Mouse (Mus musculus) hindbrain, embryonic 14.5 days (tissue): ENCODE results near the gene Smg1. TPM values are rescaled to one million over a fixed set of nuclear protein-coding genes. Genes with fewer than 3 reads are reported as not detected.
A peak's percentile ranks its signal among the peaks of the same experiment; 100 is the strongest.

ENCODE experiments used
- ATAC-seq: fragments of 200-750 bp; cut with Nextera tagmentation; 2 replicates; pipeline ENCODE4 v1.8.0; 2017; ENCODE audit warnings: moderate number of reproducible peaks, mild to moderate bottlenecking, moderate TSS enrichment, moderate library complexity; ENCODE audit not compliant: low FRiP score
- DNase-seq: peaks from one replicate; pipeline ENCODE4 v3.0.0-alpha.2; 2015; ENCODE audit warnings: low spot score
- H3K27ac ChIP-seq: fragments of 300-500 bp; sonication (generic); 2 replicates; pipeline ENCODE4 v1.5.1; 2014; ENCODE audit warnings: mild to moderate bottlenecking, moderate library complexity
- H3K27me3 ChIP-seq: fragments of 300-500 bp; sonication (generic); 2 replicates; pipeline ENCODE4 v1.6.1; 2014; ENCODE audit warnings: mild to moderate bottlenecking, low read length, mixed read lengths; ENCODE audit not compliant: control insufficient read depth, insufficient read depth
- H3K36me3 ChIP-seq: fragments of 300-500 bp; sonication (generic); replicated peaks from 2 replicates; pipeline ENCODE4 v1.6.1; 2014; ENCODE audit not compliant: control insufficient read depth, insufficient read depth
- H3K4me1 ChIP-seq: fragments of 300-500 bp; sonication (generic); replicated peaks from 2 replicates; pipeline ENCODE4 v1.6.1; 2014; ENCODE audit warnings: antibody characterized with exemption, low read length, mixed read lengths; ENCODE audit not compliant: control insufficient read depth, insufficient read depth
- H3K4me2 ChIP-seq: fragments of 300-500 bp; sonication (generic); replicated peaks from 2 replicates; pipeline ENCODE4 v1.6.1; 2014; ENCODE audit warnings: mild to moderate bottlenecking, moderate library complexity
- H3K4me3 ChIP-seq: fragments of 300-500 bp; sonication (generic); replicated peaks from 2 replicates; pipeline ENCODE4 v1.5.1; 2014; ENCODE audit warnings: mild to moderate bottlenecking, low read length
- H3K9ac ChIP-seq: fragments of 300-500 bp; sonication (generic); 2 replicates; pipeline ENCODE4 v1.6.1; 2014
- H3K9me3 ChIP-seq: fragments of 300-500 bp; sonication (generic); 2 replicates; pipeline ENCODE4 v1.6.1; 2016; ENCODE audit warnings: low read length; ENCODE audit not compliant: control insufficient read depth
- WGBS: fragments of 180-500 bp; shearing (Covaris S2); extraction: QIAGEN DNeasy Blood & Tissue Kit; methylation state at CpG from one replicate; pipeline ENCODE4 v1.1.7; 2014; 5-methylcytosine and 5-hydroxymethylcytosine counted together
- polyA plus RNA-seq: library from polyadenylated mRNA; unstranded; fragments of >200 nt; fragmentation: Nextera tagmentation; extraction: Ambion mirVana; gene quantifications from 2 replicates; pipeline ENCODE4 v1.2.1, GENCODE M21; 2014

Gene Smg1
- polyA plus RNA-seq, 1 experiment from 2014 or later, result 28.6 TPM

GRCm38 (mm10) chr7:118104458-118105052 lies 138.9 kb downstream of the Smg1 start:
- H3K4me1 ChIP-seq, result no peaks in the 10 kb centered on the region
- DNase-seq (no peak), ATAC-seq (no peak)
- no peaks in the 10 kb centered on the region for H3K27me3 ChIP-seq
- 81% methylated on average over 5 of the region's 5 CpGs for WGBS
- H3K4me3 ChIP-seq, result no peak overlapping the region
- H3K4me2 ChIP-seq, result no peak overlapping the region
- no peaks in the 10 kb centered on the region for H3K9me3 ChIP-seq
- H3K36me3 ChIP-seq, result peaks cover 48% of the 10 kb centered on the region
- no peak overlapping the region for H3K27ac ChIP-seq
- H3K9ac ChIP-seq, result no peak overlapping the region

DNA sequence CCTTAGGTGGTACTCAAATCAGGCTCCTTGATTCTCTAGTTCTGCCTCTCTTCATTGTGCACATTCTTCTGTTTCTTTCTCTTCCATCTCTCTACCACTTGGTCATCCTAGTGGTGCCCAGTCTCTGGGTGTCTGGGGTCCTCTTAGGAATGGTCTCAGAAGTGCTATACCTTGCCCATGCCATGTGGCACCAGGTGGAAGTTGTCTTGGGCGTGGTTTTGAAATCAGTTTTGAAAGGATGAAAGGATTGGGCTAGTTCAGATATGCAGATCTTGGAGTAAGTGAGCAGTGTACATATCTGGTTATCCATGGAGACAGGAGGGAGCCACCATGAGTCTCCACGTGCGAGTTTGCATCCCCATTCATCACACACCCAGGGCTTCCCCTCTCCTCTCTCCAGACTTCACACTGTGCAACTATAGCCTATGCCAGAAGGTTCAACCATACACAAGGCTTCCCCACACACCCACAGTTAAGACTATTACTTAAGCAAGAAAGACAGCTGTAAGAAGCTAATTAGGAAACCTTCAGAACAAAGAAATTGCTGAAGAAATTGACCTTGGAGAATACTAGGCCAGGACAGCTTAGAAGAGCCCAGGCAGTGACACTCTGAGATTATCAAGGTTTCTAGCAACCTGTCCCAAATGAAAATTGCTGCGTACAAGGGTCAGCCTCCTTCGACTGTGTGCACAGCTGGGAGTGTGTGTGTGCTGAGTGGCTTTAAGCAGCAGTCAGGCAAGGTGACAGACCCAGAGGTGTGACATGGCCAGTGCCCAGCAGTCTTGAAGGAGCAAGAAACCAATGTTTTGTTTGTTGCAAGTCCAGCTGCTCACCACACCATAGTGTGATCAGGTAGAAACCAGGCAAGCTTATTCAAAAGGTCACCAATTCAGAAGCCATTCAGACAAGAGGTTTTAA lies 139.7 kb downstream of the Smg1 start:
- DNase-seq, result no peak
- peak; percentile 29; the same call in 1 of the 2 replicates for ATAC-seq
- Histone ChIP-seq H3K4me2 (no peak overlapping the region), H3K9me3 (no peaks in the 10 kb centered on the region), H3K27ac (0 out of 2 replicates have a peak overlapping the region, but pooled peaks have one; percentile 2), H3K27me3 (no peaks in the 10 kb centered on the region), H3K36me3 (peaks cover 40% of the 10 kb centered on the region), H3K4me1 (no peaks in the 10 kb centered on the region), H3K9ac (no peak overlapping the region), H3K4me3 (no peak overlapping the region)
- 51% methylated on average over 5 of the region's 5 CpGs for WGBS

DNA sequence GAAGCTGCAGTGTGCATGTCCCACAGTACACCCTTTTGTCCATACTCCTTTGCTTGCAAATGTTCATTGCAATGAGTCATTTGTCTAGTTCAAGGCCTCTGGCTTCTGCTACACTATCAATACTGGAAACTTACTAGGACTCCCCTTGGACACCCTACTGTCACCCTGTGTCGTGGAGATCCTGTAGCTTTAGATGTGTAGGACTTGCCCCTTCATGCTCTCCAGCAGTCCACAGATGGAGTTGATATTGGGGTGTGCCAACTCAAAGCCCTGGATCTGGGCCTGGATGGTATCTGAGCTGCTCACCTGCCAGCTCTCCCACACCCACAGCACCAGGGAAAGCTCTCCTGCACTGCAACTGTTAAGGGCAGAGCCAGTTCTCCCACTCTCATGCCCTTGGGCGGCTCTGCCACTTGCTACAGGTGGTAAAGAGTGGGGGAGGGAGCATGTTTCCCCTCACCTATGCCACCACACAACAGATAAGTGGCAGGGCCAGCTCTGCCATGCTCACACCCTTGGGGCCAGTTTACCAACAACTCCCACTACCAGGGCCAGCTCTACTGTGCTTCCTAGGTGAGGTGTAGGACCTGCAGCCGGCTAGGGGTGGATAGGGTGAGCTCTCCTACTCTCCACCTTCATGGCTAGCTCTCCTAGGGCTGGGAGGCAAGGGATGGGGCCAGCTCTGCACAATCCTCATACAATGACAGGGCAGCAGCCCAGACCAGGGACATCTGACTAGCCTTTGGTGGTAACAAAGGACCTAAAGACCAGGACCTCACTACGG lies 140.6 kb downstream of the Smg1 start:
- Histone ChIP-seq H3K9me3 (no peaks in the 10 kb centered on the region), H3K4me3 (no peak overlapping the region), H3K36me3 (peaks cover 31% of the 10 kb centered on the region), H3K4me2 (no peak overlapping the region), H3K4me1 (no peaks in the 10 kb centered on the region), H3K9ac (no peak overlapping the region), H3K27me3 (no peaks in the 10 kb centered on the region), H3K27ac (no peak overlapping the region)
- ATAC-seq (peak; percentile 32; the same call in 1 of the 2 replicates), DNase-seq (no peak)
- 45% methylated on average over 4 of the region's 4 CpGs for WGBS

- H3K4me3 ChIP-seq, result no peak overlapping the region
- no peaks in the 10 kb centered on the region for H3K4me1 ChIP-seq
- H3K4me2 ChIP-seq, result no peak overlapping the region
- WGBS, result 46% methylated on average over 4 of the region's 4 CpGs
- H3K27ac ChIP-seq, result no peak overlapping the region
- 0 out of 2 replicates have a peak, but pooled peaks have one; percentile 10 for ATAC-seq
- peaks cover 25% of the 10 kb centered on the region for H3K36me3 ChIP-seq
- H3K27me3 ChIP-seq, result no peaks in the 10 kb centered on the region
- peak; percentile 89 for DNase-seq
- no peak overlapping the region for H3K9ac ChIP-seq
- H3K9me3 ChIP-seq, result no peaks in the 10 kb centered on the region
Measured at GRCm38 (mm10) chr7:118102231-118102630, 141.2 kb downstream of the Smg1 start.

GRCm38 (mm10) chr7:118097615-118098014 lies 145.9 kb downstream of the Smg1 start:
- ATAC-seq (no peak), DNase-seq (no peak)
- Histone ChIP-seq H3K9me3 (no peaks in the 10 kb centered on the region), H3K27me3 (no peaks in the 10 kb centered on the region), H3K4me3 (no peak overlapping the region), H3K4me1 (no peaks in the 10 kb centered on the region), H3K36me3 (no peaks in the 10 kb centered on the region), H3K9ac (no peak overlapping the region), H3K27ac (no peak overlapping the region), H3K4me2 (no peak overlapping the region)
- WGBS, result 82% methylated on average over 7 of the region's 7 CpGs

Other genes with a start within 250 kb of the Smg1 start
- 379 and 486 TPM in 2 replicates for gene Rps15a, start 127.5 kb downstream of the Smg1 start, polyA plus RNA-seq
- gene Arl6ip1, start 114.0 kb downstream of the Smg1 start, polyA plus RNA-seq, result 403 and 404 TPM in 2 replicates
- gene Syt17, start 204.6 kb upstream of the Smg1 start, polyA plus RNA-seq, result 18.6 and 22.3 TPM in 2 replicates
- gene Itpripl2, start 248.3 kb upstream of the Smg1 start, polyA plus RNA-seq, result 0.56 and 0.84 TPM in 2 replicates